Mouse (Mus musculus) liver, postnatal 0 days (tissue): ENCODE measurements at regions not wholly inside any gene's neighbourhood (a gene's known extent, or its start where the extent isn't known, plus 50 kb on each side); places are given as distances from the start of the nearest gene placed in this dataset.

ENCODE experiments used
- CTCF ChIP-seq: sonication (generic); IDR thresholded peaks from 2 replicates; pipeline ENCODE4 v1.5.1; 2016; ENCODE audit warnings: antibody characterized with exemption, low read depth
- EP300 ChIP-seq: IDR thresholded peaks from 2 replicates; pipeline ENCODE4 v1.6.1; 2016; ENCODE audit warnings: antibody characterized with exemption, low read depth, mild to moderate bottlenecking

- TF ChIP-seq CTCF (no peak), EP300 (no peak)
Measured at GRCm38 (mm10) chr7:78045456-78045855, 692.4 kb downstream of the Ntrk3 start.
